In the genomic region with DNA sequence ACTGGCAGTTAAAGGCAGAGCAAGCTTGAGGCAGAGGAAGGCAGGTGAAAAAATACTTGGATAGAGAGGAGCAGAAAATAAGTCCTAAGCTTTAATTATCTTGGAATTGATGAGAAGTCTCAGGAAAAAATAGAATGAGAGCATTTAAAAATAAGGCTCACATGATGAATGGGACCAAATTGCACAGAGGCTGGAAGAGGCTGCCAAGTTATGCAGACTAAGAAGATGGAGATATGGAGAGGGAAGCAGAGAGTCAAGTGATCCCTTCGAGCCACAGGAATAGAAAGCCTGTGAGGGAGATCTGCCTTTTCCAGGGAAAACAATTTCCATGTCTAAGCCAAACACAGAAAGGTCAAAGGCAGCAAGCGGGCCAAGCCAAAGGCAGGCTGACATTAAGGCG, we compare ENCODE assay signal across 31 mouse cellular contexts.
DNase-seq lines count a peak whose midpoint lies in the region; ATAC-seq and TF ChIP-seq lines count a peak whose summit lies in the region.
"Had no signal": no experiment of that assay in that cellular context is flagged by ENCODE, and none has a peak within 500 bp of the region (broad histone marks: within the 10 kb centered on the region; RNA-seq: fewer than 3 reads in every experiment).

No protein-coding gene starts in this region.

- TF ChIP-seq CTCF in brain, embryonic 14.5 days (IDR thresholded peaks at IDR 0.05; ENCODE audit: borderline replicate concordance, extremely low read depth, insufficient read depth, insufficient read length), result no peak
- no peak for TF ChIP-seq CTCF in cerebellum, adult 2 months (IDR thresholded peaks at IDR 0.05; ENCODE audit: borderline replicate concordance, insufficient read depth, low read depth, low read length)

- ATAC-seq in embryonic facial prominence, embryonic 14.5 days (ENCODE audit: low read depth), result no peak
- ATAC-seq in kidney, embryonic 14.5 days (ENCODE audit: low FRiP score, low TSS enrichment), result no peak
- ATAC-seq: activated CD4-positive, CD25-positive, alpha-beta regulatory T cell, adult 4 months; hindbrain, embryonic 16.5 days; liver, embryonic 12.5 days; liver, postnatal 0 days; midbrain, embryonic 13.5 days had no signal

- H3K9ac ChIP-seq in embryonic facial prominence, embryonic 14.5 days (ENCODE audit: low read depth, low read length), result no peak overlapping the region
- H3K9ac ChIP-seq in kidney, embryonic 14.5 days (ENCODE audit: low read depth, low read length), result no peak overlapping the region
- H3K9ac ChIP-seq: embryonic facial prominence, embryonic 15.5 days; forebrain, embryonic 12.5 days; heart, embryonic 12.5 days; liver, embryonic 12.5 days; liver, postnatal 0 days; midbrain, embryonic 13.5 days; neural tube, embryonic 15.5 days had no signal

- H3K4me1 ChIP-seq in embryonic facial prominence, embryonic 14.5 days (ENCODE audit: control insufficient read depth, insufficient read depth, low read length), result no peaks in the 10 kb centered on the region
- 0 out of 2 replicates have a peak, but pooled peaks cover 3% of the 10 kb centered on the region for H3K4me1 ChIP-seq in embryonic facial prominence, embryonic 10.5 days
- H3K4me1 ChIP-seq in kidney, embryonic 14.5 days (ENCODE audit: control insufficient read depth, insufficient read depth, low read length), result no peaks in the 10 kb centered on the region
- no peaks in the 10 kb centered on the region for H3K4me1 ChIP-seq in cerebellum, adult 2 months (ENCODE audit: control insufficient read depth, insufficient read depth, low read length)
- H3K4me1 ChIP-seq: embryonic facial prominence, embryonic 15.5 days; heart, embryonic 12.5 days; liver, embryonic 12.5 days had no signal

- H3K27ac ChIP-seq in embryonic facial prominence, embryonic 14.5 days (replicated peaks; ENCODE audit: low read depth, low read length), result no peak overlapping the region
- no peak overlapping the region for H3K27ac ChIP-seq in embryonic facial prominence, embryonic 10.5 days (replicated peaks)
- H3K27ac ChIP-seq in kidney, embryonic 14.5 days (ENCODE audit: low read depth, low read length), result no peak overlapping the region
- no peak overlapping the region for H3K27ac ChIP-seq in cerebellum, adult 2 months (ENCODE audit: insufficient read depth, low read length)
- H3K27ac ChIP-seq: embryonic facial prominence, embryonic 15.5 days; forebrain, embryonic 12.5 days; gastrocnemius, adult 2 months; heart, adult 2 months; layer of hippocampus, adult 2 months; liver, embryonic 12.5 days; macrophage; midbrain, embryonic 13.5 days; neural tube, embryonic 15.5 days had no signal

- H3K27me3 ChIP-seq in embryonic facial prominence, embryonic 14.5 days (replicated peaks; ENCODE audit: control insufficient read depth, insufficient read depth, low read length), result no peaks in the 10 kb centered on the region
- H3K27me3 ChIP-seq in embryonic facial prominence, embryonic 10.5 days (replicated peaks; ENCODE audit: low read depth, poor library complexity, severe bottlenecking), result no peaks in the 10 kb centered on the region
- H3K27me3 ChIP-seq in kidney, embryonic 14.5 days (ENCODE audit: control insufficient read depth, insufficient read depth, low read length), result no peaks in the 10 kb centered on the region
- H3K27me3 ChIP-seq in cerebellum, adult 2 months (ENCODE audit: control insufficient read depth, insufficient read depth, low read length), result no peaks in the 10 kb centered on the region
- H3K27me3 ChIP-seq: embryonic facial prominence, embryonic 15.5 days; forebrain, embryonic 12.5 days; heart, embryonic 12.5 days; liver, embryonic 12.5 days; midbrain, embryonic 13.5 days; neural tube, embryonic 15.5 days had no signal

- no peaks in the 10 kb centered on the region for H3K9me3 ChIP-seq in embryonic facial prominence, embryonic 14.5 days (ENCODE audit: control insufficient read depth, low read length)
- no peaks in the 10 kb centered on the region for H3K9me3 ChIP-seq in embryonic facial prominence, embryonic 10.5 days
- no peaks in the 10 kb centered on the region for H3K9me3 ChIP-seq in kidney, embryonic 14.5 days (ENCODE audit: control insufficient read depth, low read length)
- H3K9me3 ChIP-seq: embryonic facial prominence, embryonic 15.5 days; forebrain, embryonic 12.5 days; heart, embryonic 12.5 days; liver, embryonic 12.5 days; midbrain, embryonic 13.5 days; neural tube, embryonic 15.5 days had no signal

- no peak for TF ChIP-seq POLR2A in brain, embryonic 14.5 days (IDR thresholded peaks at IDR 0.05; ENCODE audit: borderline replicate concordance, extremely low read depth, insufficient read depth, insufficient read length, poor library complexity, severe bottlenecking)
- no peak for TF ChIP-seq POLR2A in cerebellum, adult 2 months (IDR thresholded peaks at IDR 0.05; ENCODE audit: borderline replicate concordance, insufficient read depth, low read length)

- peak; percentile 26 for DNase-seq in embryonic facial prominence, embryonic 14.5 days (ENCODE audit: low spot score)
- no peak for DNase-seq in embryonic facial prominence, embryonic 10.5 days (ENCODE audit: low spot score)
- peak; percentile 1 for DNase-seq in kidney, postnatal 14 days
- DNase-seq in right cerebral cortex, postnatal 10 days (ENCODE audit: low spot score in 2 of 2), result peak; percentile 28 to 52
- no peak for DNase-seq in right cerebral cortex, adult 18-20 months
- DNase-seq in brain, embryonic 14.5 days (ENCODE audit: low read depth), result peak; percentile 16
- DNase-seq in cerebellum, adult 2 months, result no peak
- DNase-seq: adrenal gland, adult 8-10 months; cerebellum, adult 11 months; cerebellum, adult 9-11 months; gastrocnemius, adult 2 months; gastrocnemius, postnatal 36 days; heart, adult 2 months; kidney, adult 18-20 months; kidney, postnatal 25 days; left cerebral cortex, postnatal 4 days; liver, postnatal 0 days; lung, postnatal 10 days; retina, postnatal 1 day; thymus, postnatal 4 days had no signal

- 38% methylated on average over 3 of the region's 3 CpGs for WGBS in embryonic facial prominence, embryonic 14.5 days
- 53% methylated on average over 3 of the region's 3 CpGs for WGBS in embryonic facial prominence, embryonic 10.5 days
- WGBS in kidney, embryonic 14.5 days, result 35% methylated on average over 3 of the region's 3 CpGs
- WGBS in cerebellum, adult 2 months, result 37% methylated on average over 3 of the region's 3 CpGs

- no peak overlapping the region for H3K4me3 ChIP-seq in embryonic facial prominence, embryonic 14.5 days (ENCODE audit: low read depth, low read length)
- H3K4me3 ChIP-seq in embryonic facial prominence, embryonic 10.5 days, result no peak overlapping the region
- no peak overlapping the region for H3K4me3 ChIP-seq in kidney, embryonic 14.5 days (ENCODE audit: low read length)
- no peak overlapping the region for H3K4me3 ChIP-seq in cerebellum, adult 2 months (replicated peaks; ENCODE audit: insufficient read depth, low read depth, low read length)
- H3K4me3 ChIP-seq: embryonic facial prominence, embryonic 15.5 days; forebrain, embryonic 12.5 days; gastrocnemius, adult 2 months; heart, adult 2 months; heart, embryonic 12.5 days; layer of hippocampus, adult 2 months; liver, embryonic 12.5 days; midbrain, embryonic 13.5 days; neural tube, embryonic 15.5 days had no signal

- no peak overlapping the region for H3K4me2 ChIP-seq in embryonic facial prominence, embryonic 14.5 days (ENCODE audit: low read depth, low read length)
- H3K4me2 ChIP-seq in kidney, embryonic 14.5 days (replicated peaks; ENCODE audit: low read depth, low read length), result no peak overlapping the region
- H3K4me2 ChIP-seq: embryonic facial prominence, embryonic 15.5 days; forebrain, embryonic 12.5 days; heart, embryonic 12.5 days; liver, embryonic 12.5 days; midbrain, embryonic 13.5 days; neural tube, embryonic 15.5 days had no signal

- no peaks in the 10 kb centered on the region for H3K36me3 ChIP-seq in embryonic facial prominence, embryonic 14.5 days (ENCODE audit: control insufficient read depth, insufficient read depth, low read length)
- no peaks in the 10 kb centered on the region for H3K36me3 ChIP-seq in embryonic facial prominence, embryonic 10.5 days (replicated peaks)
- no peaks in the 10 kb centered on the region for H3K36me3 ChIP-seq in kidney, embryonic 14.5 days (ENCODE audit: control insufficient read depth, insufficient read depth, low read length)
- H3K36me3 ChIP-seq: embryonic facial prominence, embryonic 15.5 days; forebrain, embryonic 12.5 days; heart, embryonic 12.5 days; liver, embryonic 12.5 days; midbrain, embryonic 13.5 days; neural tube, embryonic 15.5 days had no signal

Comparison
In these comparisons a context has a peak if more than half of its experiments do, and no peak if none do; other contexts are left out.
1. DNase-seq: peak in embryonic facial prominence, embryonic 14.5 days (single experiment), kidney, postnatal 14 days (single experiment), right cerebral cortex, postnatal 10 days (2 of 2) and brain, embryonic 14.5 days (single experiment); none in embryonic facial prominence, embryonic 10.5 days (single experiment), right cerebral cortex, adult 18-20 months (single experiment) and cerebellum, adult 2 months (0 of 2).